8 mouse cellular contexts compared by ENCODE assay signal in the genomic region with DNA sequence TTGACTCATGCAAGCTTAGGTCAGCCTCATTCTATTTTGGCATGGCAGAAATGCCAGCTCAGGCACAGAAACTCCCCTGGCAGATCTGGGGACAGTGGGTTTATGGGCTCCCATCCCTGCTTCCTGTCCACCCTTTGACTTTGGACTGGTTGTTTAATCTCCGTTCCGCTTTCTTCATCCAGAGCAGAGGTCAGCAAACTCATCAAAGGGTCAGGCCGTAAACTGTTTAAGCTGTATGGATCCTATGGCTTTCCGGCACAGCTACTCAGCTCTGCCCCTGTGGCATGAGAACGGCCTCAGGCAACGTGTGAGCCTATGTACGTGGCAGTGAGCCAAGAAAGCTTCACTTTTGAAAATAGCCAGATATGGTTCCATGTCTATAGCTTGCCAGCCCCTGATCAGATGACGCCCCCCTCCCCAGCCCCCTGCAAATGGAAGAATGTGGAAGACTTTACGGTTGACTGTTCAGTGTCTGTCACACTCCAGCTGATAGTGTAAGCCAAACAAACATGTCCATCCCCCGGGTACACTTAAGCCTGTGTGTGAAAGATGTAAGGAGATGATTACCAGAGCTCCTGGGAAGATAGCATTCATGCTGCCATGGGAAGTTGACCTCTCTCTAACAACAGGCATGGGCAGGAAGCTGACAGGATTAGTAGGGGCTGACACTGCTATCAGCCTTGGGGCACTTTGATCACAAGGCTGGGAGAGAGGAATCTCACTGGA. TPM values are rescaled to one million over a fixed set of nuclear protein-coding genes. Genes with fewer than 3 reads are reported as not detected.
A peak's percentile ranks its signal among the peaks of the same experiment; 100 is the strongest.
DNase-seq lines count a peak whose midpoint lies in the region; ATAC-seq lines count a peak whose summit lies in the region.

No protein-coding gene starts in this region.

- H3K36me3 ChIP-seq in forebrain, embryonic 10.5 days (replicated peaks), result peaks cover 9% of the 10 kb centered on the region; the same call in 1 of the 2 replicates
- H3K36me3 ChIP-seq in intestine, embryonic 16.5 days (ENCODE audit: control insufficient read depth, insufficient read depth, low read length), result 0 out of 2 replicates have a peak, but pooled peaks cover 3% of the 10 kb centered on the region

- H3K4me2 ChIP-seq in intestine, embryonic 16.5 days (ENCODE audit: low read depth, low read length), result 0 out of 2 replicates have a peak overlapping the region, but pooled peaks have one; percentile 18

- H3K4me1 ChIP-seq in forebrain, embryonic 10.5 days, result peaks cover 34% of the 10 kb centered on the region
- H3K4me1 ChIP-seq in intestine, embryonic 16.5 days (ENCODE audit: control insufficient read depth, insufficient read depth, low read length), result peaks cover 46% of the 10 kb centered on the region

- H3K9me3 ChIP-seq in forebrain, embryonic 10.5 days, result peaks cover 6% of the 10 kb centered on the region; the same call in 1 of the 2 replicates
- H3K9me3 ChIP-seq in intestine, embryonic 16.5 days (ENCODE audit: control insufficient read depth, low read length), result no peaks in the 10 kb centered on the region

- peak overlapping the region; percentile 68 for H3K27ac ChIP-seq in forebrain, embryonic 10.5 days
- H3K27ac ChIP-seq in intestine, embryonic 16.5 days (ENCODE audit: low read length), result peak overlapping the region; percentile 88

- 32% methylated on average over 10 of the region's 10 CpGs for WGBS in forebrain, embryonic 10.5 days
- 6% methylated on average over 10 of the region's 10 CpGs for WGBS in intestine, embryonic 16.5 days

- peak; percentile 66 for ATAC-seq in intestine, embryonic 16.5 days
- ATAC-seq in megakaryocyte-erythroid progenitor cell, adult 5-6 weeks (replicated peaks; ENCODE audit: low FRiP score, low TSS enrichment, poor library complexity, severe bottlenecking), result 0 out of 2 replicates have a peak, but pooled peaks have one; percentile 15

- no peak overlapping the region for H3K4me3 ChIP-seq in forebrain, embryonic 10.5 days
- no peak overlapping the region for H3K4me3 ChIP-seq in intestine, embryonic 16.5 days (ENCODE audit: low read length)

- peak; percentile 18 to 23 for DNase-seq in cerebellum, postnatal 10 days
- no peak for DNase-seq in cerebellum, postnatal 4 days (ENCODE audit: low spot score in 2 of 2)
- peak; percentile 38 for DNase-seq in forebrain, embryonic 10.5 days (ENCODE audit: extremely low spot score, low spot score)
- no peak for DNase-seq in thymus, postnatal 36 days
- DNase-seq in natural killer cell, adult 2 months (ENCODE audit: low spot score in 2 of 2), result no peak
- no peak for DNase-seq in gastrocnemius, adult 8-10 months (ENCODE audit: low spot score in 2 of 2)

- no peaks in the 10 kb centered on the region for H3K27me3 ChIP-seq in forebrain, embryonic 10.5 days (ENCODE audit: poor library complexity, severe bottlenecking)
- no peaks in the 10 kb centered on the region for H3K27me3 ChIP-seq in intestine, embryonic 16.5 days (replicated peaks; ENCODE audit: control insufficient read depth, insufficient read depth, low read length)

- H3K9ac ChIP-seq in intestine, embryonic 16.5 days (ENCODE audit: low read depth, low read length), result 0 out of 2 replicates have a peak overlapping the region, but pooled peaks have one; percentile 14

RNA-seq across cellular contexts. Expression of a gene that starts 21.1 kb away (rescaled TPM):
- polyA plus RNA-seq in forebrain, embryonic 10.5 days (2016; fragmentation: Nextera tagmentation; extraction: Ambion mirVana), result 20.0 and 20.5 TPM in 2 replicates
- 26.6 and 36.2 TPM in 2 replicates for polyA plus RNA-seq in intestine, embryonic 16.5 days (2015; fragmentation: Nextera tagmentation; extraction: Ambion mirVana)
- total RNA-seq in megakaryocyte-erythroid progenitor cell, adult 5-6 weeks (2014; fragmentation: Nextera tagmentation), result 10.2 and 14.0 TPM in 2 replicates
- 15.3 and 19.7 TPM in 2 replicates for total RNA-seq in megakaryocyte-erythroid progenitor cell, adult 5-6 weeks (2017)
- 10 to 100 TPM; 41.4 to 54.3 (median 46.9) TPM for total RNA-seq in gastrocnemius, adult 8-10 months (2022)

Comparison
In these comparisons a context has a peak if more than half of its experiments do, and no peak if none do; other contexts are left out.
1. DNase-seq: peak in cerebellum, postnatal 10 days (2 of 2) and forebrain, embryonic 10.5 days (single experiment); none in cerebellum, postnatal 4 days (0 of 2), thymus, postnatal 36 days (0 of 2), natural killer cell, adult 2 months (0 of 2) and gastrocnemius, adult 8-10 months (0 of 2).